Mouse (Mus musculus) midbrain, embryonic 10.5 days (tissue): ENCODE measurements around the gene Ice2. TPM values are rescaled to one million over a fixed set of nuclear protein-coding genes. Genes with fewer than 3 reads are reported as not detected.

Experiments used
- DNase-seq: peaks from one replicate; pipeline ENCODE4 v3.0.0-alpha.2; 2017; ENCODE audit warnings: low spot score
- H3K27ac ChIP-seq: fragments of 300-500 bp; sonication (generic); replicated peaks from 2 replicates; pipeline ENCODE4 v1.5.1; 2016; ENCODE audit warnings: mild to moderate bottlenecking
- H3K27me3 ChIP-seq: fragments of 300-500 bp; sonication (generic); 2 replicates; pipeline ENCODE4 v1.6.1; 2016; ENCODE audit warnings: low read depth, mild to moderate bottlenecking; ENCODE audit not compliant: poor library complexity, severe bottlenecking
- H3K36me3 ChIP-seq: fragments of 300-500 bp; sonication (generic); 2 replicates; pipeline ENCODE4 v1.6.1; 2016; ENCODE audit warnings: mild to moderate bottlenecking, moderate library complexity
- H3K4me1 ChIP-seq: fragments of 300-500 bp; sonication (generic); 2 replicates; pipeline ENCODE4 v1.6.1; 2016
- H3K4me3 ChIP-seq: fragments of 300-500 bp; sonication (generic); 2 replicates; pipeline ENCODE4 v1.5.1; 2016; ENCODE audit warnings: mild to moderate bottlenecking, moderate library complexity
- H3K9me3 ChIP-seq: fragments of 300-500 bp; sonication (generic); replicated peaks from 2 replicates; pipeline ENCODE4 v1.6.1; 2016; ENCODE audit warnings: mild to moderate bottlenecking
- WGBS: fragments of 180-500 bp; shearing (Covaris S2); methylation state at CpG from one replicate; pipeline ENCODE4 v1.1.7; 2016; 5-methylcytosine and 5-hydroxymethylcytosine counted together
- polyA plus RNA-seq: library from polyadenylated mRNA; unstranded; fragments of >200 nt; fragmentation: Nextera tagmentation; extraction: Ambion mirVana; gene quantifications from 2 replicates; pipeline ENCODE4 v1.2.1, GENCODE M21; 2016

Gene Ice2
- polyA plus RNA-seq, 1 experiment from 2014 or later, result 23.2 TPM

GRCm38 (mm10) chr9:69431863-69432555 is 34.3 kb downstream of the Ice2 start:
- Histone ChIP-seq H3K4me1 (peaks cover 21% of the 10 kb centered on the region), H3K4me3 (no peak overlapping the region), H3K36me3 (peaks cover 44% of the 10 kb centered on the region), H3K27ac (peak overlapping the region; percentile 71), H3K9me3 (no peaks in the 10 kb centered on the region), H3K27me3 (no peaks in the 10 kb centered on the region)
- WGBS, result 44% methylated on average over 6 of the region's 6 CpGs
- DNase-seq, result peak; percentile 38

- peaks cover 28% of the 10 kb centered on the region for H3K4me1 ChIP-seq
- H3K27ac ChIP-seq, result no peak overlapping the region
- H3K4me3 ChIP-seq, result no peak overlapping the region
- no peak for DNase-seq
- no peaks in the 10 kb centered on the region for H3K9me3 ChIP-seq
- no peaks in the 10 kb centered on the region for H3K27me3 ChIP-seq
- 69% methylated on average over 10 of the region's 10 CpGs for WGBS
- peaks cover 14% of the 10 kb centered on the region for H3K36me3 ChIP-seq
Observed at GRCm38 (mm10) chr9:69435194-69435593, 37.5 kb downstream of the Ice2 start.

- H3K27ac ChIP-seq, result no peak overlapping the region
- peaks cover 9% of the 10 kb centered on the region for H3K36me3 ChIP-seq
- DNase-seq, result no peak
- H3K9me3 ChIP-seq, result no peaks in the 10 kb centered on the region
- H3K27me3 ChIP-seq, result no peaks in the 10 kb centered on the region
- H3K4me3 ChIP-seq, result no peak overlapping the region
- peaks cover 32% of the 10 kb centered on the region for H3K4me1 ChIP-seq
Observed at GRCm38 (mm10) chr9:69435662-69436061, 38.0 kb downstream of the Ice2 start.

GRCm38 (mm10) chr9:69439805-69440357 is 42.2 kb downstream of the Ice2 start:
- Histone ChIP-seq H3K36me3 (no peaks in the 10 kb centered on the region), H3K4me3 (no peak overlapping the region), H3K4me1 (peaks cover 13% of the 10 kb centered on the region), H3K9me3 (no peaks in the 10 kb centered on the region), H3K27ac (0 out of 2 replicates have a peak overlapping the region, but pooled peaks have one; percentile 23), H3K27me3 (no peaks in the 10 kb centered on the region)
- 33% methylated on average over 7 of the region's 7 CpGs for WGBS
- peak; percentile 38 for DNase-seq

- WGBS, result 83% methylated on average over 6 of the region's 6 CpGs
Observed at GRCm38 (mm10) chr9:69442471-69443038, 44.8 kb downstream of the Ice2 start.

GRCm38 (mm10) chr9:69443203-69443602 is 45.5 kb downstream of the Ice2 start:
- no peak overlapping the region for H3K27ac ChIP-seq
- WGBS, result 72% methylated on average over 3 of the region's 3 CpGs
- no peaks in the 10 kb centered on the region for H3K36me3 ChIP-seq
- no peaks in the 10 kb centered on the region for H3K9me3 ChIP-seq
- no peak overlapping the region for H3K4me3 ChIP-seq
- peaks cover 13% of the 10 kb centered on the region for H3K4me1 ChIP-seq
- H3K27me3 ChIP-seq, result no peaks in the 10 kb centered on the region
- no peak for DNase-seq

More at GRCm38 (mm10) chr9:69442471-69443038, 44.8 kb downstream of the Ice2 start:
- H3K36me3 ChIP-seq, result no peaks in the 10 kb centered on the region
- H3K9me3 ChIP-seq, result no peaks in the 10 kb centered on the region
- H3K4me3 ChIP-seq, result no peak overlapping the region
- no peak for DNase-seq
- peaks cover 13% of the 10 kb centered on the region for H3K4me1 ChIP-seq
- H3K27me3 ChIP-seq, result no peaks in the 10 kb centered on the region
- no peak overlapping the region for H3K27ac ChIP-seq

GRCm38 (mm10) chr9:69448801-69449200 is 51.1 kb downstream of the Ice2 start:
- 77% methylated on average over 3 of the region's 3 CpGs for WGBS

GRCm38 (mm10) chr9:69450636-69451035 is 52.9 kb downstream of the Ice2 start:
- Histone ChIP-seq H3K4me3 (no peak overlapping the region), H3K36me3 (no peaks in the 10 kb centered on the region), H3K27ac (no peak overlapping the region), H3K9me3 (no peaks in the 10 kb centered on the region), H3K4me1 (peaks cover 24% of the 10 kb centered on the region), H3K27me3 (peaks cover 38% of the 10 kb centered on the region)
- WGBS, result 87% methylated on average over 9 of the region's 9 CpGs
- DNase-seq, result no peak

More at GRCm38 (mm10) chr9:69448801-69449200, 51.1 kb downstream of the Ice2 start:
- no peak overlapping the region for H3K4me3 ChIP-seq
- no peaks in the 10 kb centered on the region for H3K36me3 ChIP-seq
- no peak for DNase-seq
- H3K4me1 ChIP-seq, result peaks cover 14% of the 10 kb centered on the region
- H3K9me3 ChIP-seq, result no peaks in the 10 kb centered on the region
- H3K27ac ChIP-seq, result no peak overlapping the region
- H3K27me3 ChIP-seq, result peaks cover 20% of the 10 kb centered on the region

- Histone ChIP-seq H3K4me3 (no peak overlapping the region), H3K27me3 (peaks cover 53% of the 10 kb centered on the region), H3K9me3 (no peaks in the 10 kb centered on the region), H3K27ac (no peak overlapping the region), H3K36me3 (no peaks in the 10 kb centered on the region), H3K4me1 (peaks cover 24% of the 10 kb centered on the region)
- DNase-seq, result no peak
- 91% methylated on average over 10 of the region's 10 CpGs for WGBS
Observed at GRCm38 (mm10) chr9:69451886-69452810, 54.4 kb downstream of the Ice2 start.

- H3K4me3 ChIP-seq, result peak within 1 kb of the TSS; percentile 64
- peak; percentile 51 for DNase-seq
- H3K4me1 ChIP-seq, result peaks cover 31% of the 10 kb centered on the region
- peak within 1 kb of the TSS; percentile 79 for H3K27ac ChIP-seq
- H3K36me3 ChIP-seq, result no peaks in the 10 kb centered on the region
- 10% methylated on average over 37 of the region's 37 CpGs for WGBS
- H3K27me3 ChIP-seq, result peaks cover 54% of the 10 kb centered on the region
- H3K9me3 ChIP-seq, result no peaks in the 10 kb centered on the region
Observed at GRCm38 (mm10) chr9:69453066-69453900, 55.6 kb downstream of the Ice2 start, which contains the start of gene Anxa2. Gene Anxa2 (plus strand): TSS chr9:69453620.

GRCm38 (mm10) chr9:69453901-69454666 is 56.4 kb downstream of the Ice2 start:
- H3K36me3 ChIP-seq, result no peaks in the 10 kb centered on the region
- peak overlapping the region; percentile 64 for H3K4me3 ChIP-seq
- peaks cover 35% of the 10 kb centered on the region for H3K4me1 ChIP-seq
- no peak for DNase-seq
- H3K27me3 ChIP-seq, result peaks cover 54% of the 10 kb centered on the region
- H3K27ac ChIP-seq, result peak overlapping the region; percentile 79
- WGBS, result 7% methylated on average over 32 of the region's 32 CpGs
- no peaks in the 10 kb centered on the region for H3K9me3 ChIP-seq
